8 mouse cellular contexts compared by ENCODE assay signal in the genomic region with DNA sequence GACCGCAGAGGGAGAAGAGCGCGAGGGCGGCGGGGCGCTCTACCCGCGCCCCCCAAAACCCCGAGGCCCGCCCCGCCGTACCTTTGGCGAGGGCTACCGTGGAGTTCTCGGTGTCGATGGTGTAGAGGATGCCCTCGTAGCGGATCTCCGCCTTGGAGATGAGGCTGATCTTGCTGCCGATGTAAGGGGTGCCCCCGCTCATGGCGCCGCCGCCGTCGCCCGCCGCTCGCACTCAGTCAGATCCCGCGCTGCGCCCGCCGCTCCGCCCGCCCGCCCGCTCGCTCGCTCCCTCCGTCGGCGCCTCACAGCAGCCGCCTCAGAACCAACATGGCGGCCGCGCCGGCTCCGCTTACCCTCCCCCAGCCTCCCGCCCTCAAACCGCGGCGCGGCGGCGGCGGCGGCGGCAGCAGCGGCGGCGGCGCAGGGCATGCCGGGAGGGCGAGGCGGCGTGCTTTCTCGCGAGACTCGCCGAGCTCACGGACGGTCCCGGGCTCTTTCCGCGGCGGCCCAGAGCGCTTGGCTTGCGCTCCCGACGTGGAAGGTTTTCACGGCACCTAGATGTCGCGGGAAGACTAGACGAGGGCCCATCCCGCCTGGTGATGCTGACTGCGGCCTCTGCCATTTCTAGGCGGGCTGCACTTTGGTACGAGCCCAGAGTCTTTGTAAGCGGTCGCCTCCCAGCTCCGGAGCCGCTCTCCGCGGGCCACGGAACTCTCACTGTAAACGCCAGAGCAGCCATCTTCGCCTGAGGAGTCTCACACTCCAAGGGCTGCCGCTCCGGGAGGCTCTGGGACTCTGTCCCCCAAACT. TPM values are rescaled to one million over a fixed set of nuclear protein-coding genes. Genes with fewer than 3 reads are reported as not detected.
DNase-seq lines count a peak whose midpoint lies in the region; ATAC-seq and TF ChIP-seq lines count a peak whose summit lies in the region.

No protein-coding gene starts in this region.

- H3K79me2 ChIP-seq in liver, adult 2 months (ENCODE audit: control insufficient read depth, insufficient read depth, low read length) = peaks cover 15% of the 10 kb centered on the region; the same call in 1 of the 2 replicates

- peak; percentile 84 for ATAC-seq in erythroid progenitor cell, adult 5-6 weeks (replicated peaks; ENCODE audit: low FRiP score, poor library complexity, severe bottlenecking)
- ATAC-seq in heart, embryonic 13.5 days (ENCODE audit: extremely low read depth, insufficient number of reproducible peaks, low FRiP score, low TSS enrichment) = peak; percentile 89
- peak; percentile 95 for ATAC-seq in kidney, postnatal 0 days (replicated peaks; ENCODE audit: low FRiP score, low read depth)
- peak; percentile 66 for ATAC-seq in monocyte, adult 5-6 weeks (replicated peaks; ENCODE audit: insufficient number of reproducible peaks, low FRiP score, low TSS enrichment, poor library complexity, severe bottlenecking)

- H3K27ac ChIP-seq in brown adipose tissue, adult 24 weeks (replicated peaks; ENCODE audit: low read depth, low read length) = peak overlapping the region; percentile 96
- H3K27ac ChIP-seq in heart, embryonic 13.5 days (replicated peaks) = peak overlapping the region; percentile 100
- H3K27ac ChIP-seq in kidney, postnatal 0 days = peak overlapping the region; percentile 98
- peak overlapping the region; percentile 85 for H3K27ac ChIP-seq in liver, adult 2 months (replicated peaks; ENCODE audit: insufficient read depth, low read depth, low read length)

- no peaks in the 10 kb centered on the region for H3K9me3 ChIP-seq in heart, embryonic 13.5 days
- H3K9me3 ChIP-seq in kidney, postnatal 0 days (replicated peaks; ENCODE audit: low read length) = no peaks in the 10 kb centered on the region

- WGBS in heart, embryonic 13.5 days = under 1% methylated on average over 76 of the region's 100 CpGs
- under 1% methylated on average over 83 of the region's 100 CpGs for WGBS in kidney, postnatal 0 days
- WGBS in liver, adult 2 months = under 1% methylated on average over 82 of the region's 100 CpGs

- peaks cover 12% of the 10 kb centered on the region for H3K4me1 ChIP-seq in brown adipose tissue, adult 24 weeks (ENCODE audit: control insufficient read depth, insufficient read depth, insufficient read length, low read length)
- H3K4me1 ChIP-seq in heart, embryonic 13.5 days = peaks cover 36% of the 10 kb centered on the region
- peaks cover 12% of the 10 kb centered on the region; the same call in 1 of the 2 replicates for H3K4me1 ChIP-seq in kidney, postnatal 0 days (replicated peaks; ENCODE audit: insufficient read depth, low read length)
- peaks cover 9% of the 10 kb centered on the region for H3K4me1 ChIP-seq in liver, adult 2 months (ENCODE audit: control insufficient read depth, insufficient read depth, low read length)

- H3K4me2 ChIP-seq in heart, embryonic 13.5 days = peak overlapping the region; percentile 90
- peak overlapping the region; percentile 85 for H3K4me2 ChIP-seq in kidney, postnatal 0 days (ENCODE audit: low read length)

- peak; percentile 97 for DNase-seq in CD4-positive, CD25-positive, alpha-beta regulatory T cell, adult 2 months (ENCODE audit: low read depth, low spot score)
- peak; percentile 96 for DNase-seq in kidney, postnatal 0 days (ENCODE audit: low spot score)
- DNase-seq in liver, adult 2 months (ENCODE audit: extremely low read depth, low read depth, low spot score) = peak; percentile 64
- peak; percentile 90 for DNase-seq in spleen, postnatal 36 days (ENCODE audit: low spot score in 2 of 2)

- peak overlapping the region; percentile 99 for H3K9ac ChIP-seq in heart, embryonic 13.5 days
- H3K9ac ChIP-seq in kidney, postnatal 0 days (ENCODE audit: low read depth, low read length) = peak overlapping the region; percentile 98
- peak overlapping the region; percentile 97 for H3K9ac ChIP-seq in liver, adult 2 months (ENCODE audit: low read depth, low read length)

- peak; percentile 97 for TF ChIP-seq POLR2A in liver, adult 2 months (IDR thresholded peaks at IDR 0.05; ENCODE audit: extremely low read depth, insufficient read depth, low read length)

- TF ChIP-seq CTCF in kidney, postnatal 0 days (IDR thresholded peaks at IDR 0.05; ENCODE audit: low read depth) = no peak
- no peak for TF ChIP-seq CTCF in liver, adult 2 months (IDR thresholded peaks at IDR 0.05; ENCODE audit: low read depth, low read length)

- H3K36me3 ChIP-seq in heart, embryonic 13.5 days = no peaks in the 10 kb centered on the region
- no peaks in the 10 kb centered on the region for H3K36me3 ChIP-seq in kidney, postnatal 0 days (ENCODE audit: insufficient read depth, low read length)
- no peaks in the 10 kb centered on the region; the same call in 1 of the 2 replicates for H3K36me3 ChIP-seq in liver, adult 2 months (ENCODE audit: control insufficient read depth, insufficient read depth, low read length)

- no peaks in the 10 kb centered on the region for H3K27me3 ChIP-seq in heart, embryonic 13.5 days (replicated peaks)
- H3K27me3 ChIP-seq in kidney, postnatal 0 days (ENCODE audit: insufficient read depth, low read length) = no peaks in the 10 kb centered on the region
- H3K27me3 ChIP-seq in liver, adult 2 months (ENCODE audit: control insufficient read depth, insufficient read depth, low read length) = no peaks in the 10 kb centered on the region

- H3K4me3 ChIP-seq in brown adipose tissue, adult 24 weeks (ENCODE audit: insufficient read depth, low read depth, low read length) = peak overlapping the region; percentile 95
- H3K4me3 ChIP-seq in heart, embryonic 13.5 days = peak overlapping the region; percentile 83
- peak overlapping the region; percentile 98 for H3K4me3 ChIP-seq in kidney, postnatal 0 days (replicated peaks; ENCODE audit: low read depth, low read length)
- H3K4me3 ChIP-seq in liver, adult 2 months (ENCODE audit: insufficient read depth, low read depth, low read length) = peak overlapping the region; percentile 73

RNA-seq across cellular contexts. Expression of a gene that starts 3.6 kb away (rescaled TPM):
- 45.1 and 57.4 TPM in 2 replicates for polyA plus RNA-seq in brown adipose tissue, adult 24 weeks (2012; ENCODE audit: insufficient read depth, insufficient read length, missing spikeins)
- total RNA-seq in erythroid progenitor cell, adult 5-6 weeks (2015; ENCODE audit: low replicate concordance) = 116 and 158 TPM in 2 replicates
- 129 and 190 TPM in 2 replicates for total RNA-seq in erythroid progenitor cell, adult 5-6 weeks (2017; ENCODE audit: low replicate concordance)
- 59.2 and 63.0 TPM in 2 replicates for polyA plus RNA-seq in heart, embryonic 13.5 days (2015; fragmentation: Nextera tagmentation; extraction: Ambion mirVana)
- polyA plus RNA-seq in kidney, postnatal 0 days (2015; fragmentation: Nextera tagmentation; extraction: Ambion mirVana) = 78.7 and 82.0 TPM in 2 replicates
- total RNA-seq in liver, adult 2 months (2014; rRNA removed) = 24.1 and 26.2 TPM in 2 replicates
- polyA plus RNA-seq in liver, adult 2 months (2012; rRNA removed) = 12.5 and 13.7 TPM in 2 replicates
- total RNA-seq in monocyte, adult 5-6 weeks (2017) = 94.4 to 159 TPM (median 97.2 TPM) in 3 replicates

Comparison
In these comparisons a context has a peak if more than half of its experiments do, and no peak if none do; other contexts are left out.
1. Peak in every context shown above with its lines: DNase-seq, ATAC-seq, H3K4me3 ChIP-seq and H3K27ac ChIP-seq.